Mouse (Mus musculus): ENCODE data around the gene Akap6.

GRCm38 (mm10) chr12:52939324-52939946 lies 240.3 kb downstream of the Akap6 start:
- TF ChIP-seq CTCF (IDR thresholded peaks at IDR 0.05; ENCODE audit: borderline replicate concordance, control insufficient read depth, extremely low read depth, insufficient read depth, low read length, poor library complexity): no peak
- TF ChIP-seq POLR2A (IDR thresholded peaks at IDR 0.05; ENCODE audit: control insufficient read depth, extremely low read depth, insufficient read depth, low read length, poor library complexity): no peak

Measured in thymus, adult 2 months (tissue).